Mouse (Mus musculus) myocyte (in vitro differentiated cells): ENCODE measurements around the gene Hsd11b2. TPM values are rescaled to one million over a fixed set of nuclear protein-coding genes. Genes with fewer than 3 reads are reported as not detected.

Experiments
- H3K27me3 ChIP-seq: one replicate; pipeline ENCODE4 v1.6.1; 2011; ENCODE audit not compliant: control insufficient read depth, insufficient read depth, insufficient read length
- H3K36me3 ChIP-seq: one replicate; pipeline ENCODE4 v1.6.1; 2011; ENCODE audit not compliant: control insufficient read depth, insufficient read depth
- H3K4me2 ChIP-seq: one replicate; pipeline ENCODE4 v1.6.1; 2011; ENCODE audit warnings: low read depth, control low read depth
- H3K4me3 ChIP-seq: one replicate; pipeline ENCODE4 v1.5.1; 2011; ENCODE audit warnings: mild to moderate bottlenecking, control low read depth, moderate library complexity
- H3K79me2 ChIP-seq: one replicate; pipeline ENCODE4 v1.6.1; 2011; ENCODE audit not compliant: control insufficient read depth, insufficient read depth
- H3ac ChIP-seq: one replicate; pipeline ENCODE4 v1.6.1; 2011; ENCODE audit not compliant: control insufficient read depth, insufficient read length
- CEBPB ChIP-seq: IDR thresholded peaks from 2 replicates; pipeline ENCODE4 v1.6.1; 2011; ENCODE audit warnings: mild to moderate bottlenecking, moderate library complexity; ENCODE audit not compliant: poor library complexity, insufficient read depth, severe bottlenecking
- E2F4 ChIP-seq: IDR thresholded peaks from one replicate; pipeline ENCODE4 v1.6.1; 2011; ENCODE audit warnings: mild to moderate bottlenecking, control low read depth, moderate library complexity; ENCODE audit not compliant: insufficient read depth
- MAX ChIP-seq: IDR thresholded peaks from one replicate; pipeline ENCODE4 v1.6.1; 2011; ENCODE audit warnings: low read depth, mild to moderate bottlenecking, control low read depth
- MYOD1 ChIP-seq, 3 experiments: IDR thresholded peaks; one replicate each; pipeline ENCODE4 v1.6.1; 2011; ENCODE audit warnings: control low read depth in 2 of 3, low read depth in 2 of 3, mild to moderate bottlenecking in 2 of 3, moderate library complexity in 1 of 3; ENCODE audit not compliant: insufficient read length in 2 of 3, control insufficient read depth in 1 of 3
- MYOG ChIP-seq, 3 experiments: IDR thresholded peaks; one replicate each; pipeline ENCODE4 v1.6.1; 2011; ENCODE audit warnings: control low read depth in 2 of 3, low read depth in 2 of 3, mild to moderate bottlenecking in 2 of 3; ENCODE audit not compliant: insufficient read length in 2 of 3, control insufficient read depth in 1 of 3, insufficient read depth in 1 of 3
- POLR2A ChIP-seq: IDR thresholded peaks from one replicate; pipeline ENCODE4 v1.6.1; 2011; ENCODE audit warnings: low read depth, mild to moderate bottlenecking, control low read depth, moderate library complexity; ENCODE audit not compliant: insufficient read length
- POLR2AphosphoS2 ChIP-seq: IDR thresholded peaks from one replicate; pipeline ENCODE4 v1.6.1; 2011; ENCODE audit warnings: low read depth, control low read depth; ENCODE audit not compliant: insufficient read length
- REST ChIP-seq: IDR thresholded peaks from one replicate; pipeline ENCODE4 v1.6.1; 2011; ENCODE audit warnings: mild to moderate bottlenecking, control low read depth, moderate library complexity; ENCODE audit not compliant: insufficient read depth, insufficient read length
- SRF ChIP-seq: IDR thresholded peaks from one replicate; pipeline ENCODE4 v1.6.1; 2011; ENCODE audit warnings: low read depth; ENCODE audit not compliant: control insufficient read depth, insufficient read length
- TCF12 ChIP-seq: IDR thresholded peaks from one replicate; pipeline ENCODE4 v1.6.1; 2011; ENCODE audit warnings: mild to moderate bottlenecking, control low read depth; ENCODE audit not compliant: poor library complexity, insufficient read depth, severe bottlenecking
- TCF3 ChIP-seq: IDR thresholded peaks from one replicate; pipeline ENCODE4 v1.6.1; 2011; ENCODE audit warnings: low read depth, control low read depth; ENCODE audit not compliant: insufficient read length
- USF1 ChIP-seq: IDR thresholded peaks from one replicate; pipeline ENCODE4 v1.6.1; 2011; ENCODE audit warnings: low read depth, mild to moderate bottlenecking, control low read depth, moderate library complexity
- polyA plus RNA-seq: library from polyadenylated mRNA; unstranded; fragments of >200 nt; fragmentation: generic; extraction: Trizol; gene quantifications from one replicate; pipeline ENCODE4 v1.2.1, GENCODE M21; 2012; ENCODE audit warnings: missing spikeins

The Hsd11b2 gene
- polyA plus RNA-seq, 1 experiment, result 0.59 TPM

- Histone ChIP-seq H3K79me2 (no peaks in the 10 kb centered on the region), H3ac (no peak overlapping the region), H3K4me3 (no peak overlapping the region), H3K4me2 (no peak overlapping the region), H3K36me3 (peaks cover 4% of the 10 kb centered on the region), H3K27me3 (no peaks in the 10 kb centered on the region)
- peak; percentile 16 for TF ChIP-seq POLR2AphosphoS2
- no peak for TF ChIP-seq REST
Observed at GRCm38 (mm10) chr8:105520521-105520920, 2.0 kb downstream of the Hsd11b2 start.

- H3K4me3 ChIP-seq, result no peak overlapping the region
- H3K4me2 ChIP-seq, result no peak overlapping the region
- H3K27me3 ChIP-seq, result no peaks in the 10 kb centered on the region
- H3K79me2 ChIP-seq, result no peaks in the 10 kb centered on the region
- H3K36me3 ChIP-seq, result peaks cover 5% of the 10 kb centered on the region
- H3ac ChIP-seq, result no peak overlapping the region
- no peak for TF ChIP-seq USF1
- no peak for TF ChIP-seq TCF3
- TF ChIP-seq E2F4, result no peak
- TF ChIP-seq SRF, result no peak
- no peak for TF ChIP-seq MYOG (IDR thresholded peaks at IDR 0.05; ENCODE audit: control insufficient read depth in 1 of 3, insufficient read depth in 1 of 3, insufficient read length in 2 of 3, low read depth in 2 of 3)
- no peak for TF ChIP-seq CEBPB
- no peak for TF ChIP-seq POLR2AphosphoS2
- TF ChIP-seq POLR2A, result no peak
- TF ChIP-seq TCF12, result no peak
- TF ChIP-seq REST, result no peak
- TF ChIP-seq MYOD1 (IDR thresholded peaks at IDR 0.05; ENCODE audit: control insufficient read depth in 1 of 3, insufficient read length in 2 of 3, low read depth in 2 of 3), result no peak
- no peak for TF ChIP-seq MAX
Observed at GRCm38 (mm10) chr8:105521061-105521460, 2.5 kb downstream of the Hsd11b2 start.

GRCm38 (mm10) chr8:105521995-105522769, 3.6 kb downstream of the Hsd11b2 start:
- H3ac ChIP-seq, result no peak overlapping the region
- no peak overlapping the region for H3K4me3 ChIP-seq
- no peaks in the 10 kb centered on the region for H3K79me2 ChIP-seq
- TF ChIP-seq CEBPB (no peak), REST (no peak), E2F4 (no peak), MYOD1 (IDR thresholded peaks at IDR 0.05; ENCODE audit: control insufficient read depth in 1 of 3, insufficient read length in 2 of 3, low read depth in 2 of 3) (no peak), MYOG (IDR thresholded peaks at IDR 0.05; ENCODE audit: control insufficient read depth in 1 of 3, insufficient read depth in 1 of 3, insufficient read length in 2 of 3, low read depth in 2 of 3) (no peak), TCF3 (no peak), USF1 (no peak), MAX (no peak), TCF12 (no peak), POLR2AphosphoS2 (no peak), SRF (no peak), POLR2A (no peak)
- H3K27me3 ChIP-seq, result no peaks in the 10 kb centered on the region
- peaks cover 11% of the 10 kb centered on the region for H3K36me3 ChIP-seq
- H3K4me2 ChIP-seq, result no peak overlapping the region

- Histone ChIP-seq H3K4me2 (no peak overlapping the region), H3K4me3 (no peak overlapping the region), H3K79me2 (no peaks in the 10 kb centered on the region), H3ac (no peak overlapping the region), H3K36me3 (peaks cover 18% of the 10 kb centered on the region), H3K27me3 (no peaks in the 10 kb centered on the region)
- no peak for TF ChIP-seq POLR2A
- no peak for TF ChIP-seq USF1
- no peak for TF ChIP-seq REST
- no peak for TF ChIP-seq CEBPB
- TF ChIP-seq MYOG (IDR thresholded peaks at IDR 0.05; ENCODE audit: control insufficient read depth in 1 of 3, insufficient read depth in 1 of 3, insufficient read length in 2 of 3, low read depth in 2 of 3), result no peak
- TF ChIP-seq TCF12, result no peak
- no peak for TF ChIP-seq TCF3
- TF ChIP-seq MAX, result no peak
- no peak for TF ChIP-seq POLR2AphosphoS2
- no peak for TF ChIP-seq E2F4
- no peak for TF ChIP-seq MYOD1 (IDR thresholded peaks at IDR 0.05; ENCODE audit: control insufficient read depth in 1 of 3, insufficient read length in 2 of 3, low read depth in 2 of 3)
- TF ChIP-seq SRF, result no peak
Observed at GRCm38 (mm10) chr8:105522890-105523289, 4.3 kb downstream of the Hsd11b2 start.

- Histone ChIP-seq H3ac (no peak overlapping the region), H3K4me3 (no peak overlapping the region), H3K4me2 (no peak overlapping the region), H3K79me2 (no peaks in the 10 kb centered on the region), H3K27me3 (no peaks in the 10 kb centered on the region), H3K36me3 (peaks cover 18% of the 10 kb centered on the region)
- TF ChIP-seq MYOG (IDR thresholded peaks at IDR 0.05; ENCODE audit: control insufficient read depth in 1 of 3, insufficient read depth in 1 of 3, insufficient read length in 2 of 3, low read depth in 2 of 3) (peak in 1 of 3 experiments; percentile 55), MYOD1 (IDR thresholded peaks at IDR 0.05; ENCODE audit: control insufficient read depth in 1 of 3, insufficient read length in 2 of 3, low read depth in 2 of 3) (peak in 1 of 3 experiments; percentile 37), USF1 (no peak), SRF (no peak), TCF12 (no peak), E2F4 (no peak), POLR2AphosphoS2 (no peak)
Observed at GRCm38 (mm10) chr8:105527110-105527509, 8.6 kb downstream of the Hsd11b2 start.
